Mouse (Mus musculus) testis, postnatal 10 days (tissue): ENCODE measurements around the gene Zc3h7b.

Source experiments
- DNase-seq: peaks from one replicate; pipeline ENCODE4 v3.0.0; 2021; ENCODE audit warnings: low spot score

The Zc3h7b gene

DNA sequence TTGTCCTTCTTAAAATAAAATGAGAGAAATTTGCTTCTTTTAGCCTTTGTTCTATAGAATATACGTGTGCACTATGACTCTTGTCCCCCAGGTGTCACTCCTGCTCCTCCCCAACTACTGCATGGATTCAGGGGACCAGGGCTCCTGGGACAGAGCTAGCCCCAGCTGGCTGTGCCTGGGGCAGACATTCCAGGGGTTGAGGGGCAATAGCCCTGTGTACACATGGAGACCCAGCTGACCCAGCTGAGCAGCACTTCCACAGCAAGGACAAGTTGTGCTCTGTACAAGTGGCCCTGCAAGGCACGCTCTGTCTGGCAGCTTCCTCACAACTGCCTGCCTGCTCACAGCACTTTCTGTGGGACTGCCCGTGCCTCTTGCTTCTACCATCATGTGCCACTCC, 51.4 kb downstream of the Zc3h7b start:
- DNase-seq: no peak

- no peak for DNase-seq
Observed at GRCm38 (mm10) chr15:81797861-81798260, 53.0 kb downstream of the Zc3h7b start.

GRCm38 (mm10) chr15:81798421-81798820, 53.6 kb downstream of the Zc3h7b start:
- DNase-seq: no peak

- no peak for DNase-seq
Observed at GRCm38 (mm10) chr15:81800391-81800790, 55.5 kb downstream of the Zc3h7b start.

- peak; percentile 100 for DNase-seq
Observed at GRCm38 (mm10) chr15:81802001-81802890, 57.4 kb downstream of the Zc3h7b start, which contains the start of gene Tef. Tef (plus strand) TSS chr15:81802421.

- DNase-seq: no peak
Observed at GRCm38 (mm10) chr15:81802941-81803351, 58.1 kb downstream of the Zc3h7b start.

DNA sequence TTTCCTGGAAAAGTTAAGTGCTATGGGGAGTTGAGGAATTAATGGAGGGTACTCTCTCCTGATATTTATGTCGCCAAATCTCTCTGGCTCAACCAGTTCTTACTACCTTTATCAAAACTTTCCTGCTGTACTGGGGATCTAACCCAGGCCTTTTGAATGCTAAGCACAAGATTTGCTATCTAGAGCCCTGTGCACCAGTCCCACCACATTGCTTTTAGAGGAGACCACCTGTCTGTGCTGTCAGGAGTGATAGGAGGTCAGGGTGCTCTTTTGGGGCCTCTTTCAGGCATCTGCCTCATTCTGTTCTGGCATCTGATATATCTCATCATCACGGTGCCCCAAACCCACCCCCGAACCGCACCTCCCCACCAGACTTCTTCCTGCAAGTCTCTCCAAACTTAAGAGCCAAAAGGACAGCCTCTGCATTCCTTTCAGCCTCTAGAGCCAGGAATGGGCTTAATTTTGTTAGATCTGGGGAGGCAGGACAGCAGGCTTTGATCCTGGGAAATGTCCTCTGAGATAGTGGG, 58.6 kb downstream of the Zc3h7b start:
- no peak for DNase-seq

- no peak for DNase-seq
Observed at GRCm38 (mm10) chr15:81804172-81804571, 59.3 kb downstream of the Zc3h7b start.

- DNase-seq: no peak
Observed at GRCm38 (mm10) chr15:81804883-81805282, 60.0 kb downstream of the Zc3h7b start.

DNA sequence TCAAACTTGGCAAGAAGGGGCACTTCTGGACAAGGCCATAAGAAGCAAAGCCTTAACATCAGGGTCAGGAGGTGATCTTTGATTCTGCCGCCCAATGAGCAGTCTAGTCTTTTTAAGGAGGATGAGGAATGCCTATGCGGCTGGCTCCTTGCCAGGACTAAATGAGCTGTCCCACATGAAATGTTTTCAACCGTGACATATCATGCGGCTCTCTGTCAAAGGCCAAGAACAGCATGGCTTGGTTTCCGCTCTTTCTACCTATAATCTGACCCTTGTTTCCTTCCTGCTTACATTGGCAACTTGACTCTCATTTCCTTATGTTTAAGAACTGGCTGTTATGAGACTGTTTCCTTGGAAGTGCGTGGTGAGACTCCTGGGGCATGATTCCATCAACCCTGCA, 60.8 kb downstream of the Zc3h7b start:
- no peak for DNase-seq

DNA sequence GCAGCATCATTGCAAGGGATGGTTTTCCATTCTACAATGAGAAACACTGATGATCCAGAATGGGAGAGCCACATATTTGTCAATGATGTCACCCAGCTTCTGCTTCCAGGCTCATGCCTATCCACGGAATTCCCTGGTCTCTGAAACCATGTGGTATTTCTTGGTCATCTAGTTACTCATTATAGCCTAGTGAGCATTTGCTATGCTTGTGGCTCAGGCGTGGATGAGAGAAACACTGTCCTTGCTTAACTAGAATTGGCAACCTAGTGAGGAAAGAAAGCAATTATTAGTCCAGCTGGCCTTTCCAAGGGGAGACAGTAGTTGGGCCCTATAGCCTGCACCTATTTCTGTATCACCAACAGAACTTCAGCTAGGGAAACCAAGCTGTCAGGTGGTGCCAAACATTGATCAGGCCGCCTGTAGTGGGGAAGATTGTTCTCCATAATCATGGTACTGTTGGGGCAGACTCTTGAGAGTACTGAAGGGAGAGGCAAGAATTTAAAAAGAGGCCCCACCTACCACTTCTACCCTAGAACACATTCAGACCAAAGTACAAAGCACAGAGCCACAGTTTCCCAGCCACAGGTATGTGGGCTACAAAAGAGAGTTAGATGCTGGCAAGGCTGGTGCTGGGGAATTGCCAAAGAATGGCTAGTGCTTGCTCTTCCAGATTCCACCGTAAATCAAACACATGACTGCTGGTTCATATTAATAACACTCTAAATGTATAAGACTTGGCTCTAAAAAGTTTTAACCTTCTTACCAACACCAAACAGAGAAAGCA, 62.0 kb downstream of the Zc3h7b start:
- DNase-seq: no peak

GRCm38 (mm10) chr15:81808799-81809198, 63.9 kb downstream of the Zc3h7b start:
- DNase-seq: no peak

GRCm38 (mm10) chr15:81809550-81809949, 64.7 kb downstream of the Zc3h7b start:
- DNase-seq: no peak

- peak; percentile 91 for DNase-seq
Observed at GRCm38 (mm10) chr15:81810150-81810549, 65.3 kb downstream of the Zc3h7b start.

DNA sequence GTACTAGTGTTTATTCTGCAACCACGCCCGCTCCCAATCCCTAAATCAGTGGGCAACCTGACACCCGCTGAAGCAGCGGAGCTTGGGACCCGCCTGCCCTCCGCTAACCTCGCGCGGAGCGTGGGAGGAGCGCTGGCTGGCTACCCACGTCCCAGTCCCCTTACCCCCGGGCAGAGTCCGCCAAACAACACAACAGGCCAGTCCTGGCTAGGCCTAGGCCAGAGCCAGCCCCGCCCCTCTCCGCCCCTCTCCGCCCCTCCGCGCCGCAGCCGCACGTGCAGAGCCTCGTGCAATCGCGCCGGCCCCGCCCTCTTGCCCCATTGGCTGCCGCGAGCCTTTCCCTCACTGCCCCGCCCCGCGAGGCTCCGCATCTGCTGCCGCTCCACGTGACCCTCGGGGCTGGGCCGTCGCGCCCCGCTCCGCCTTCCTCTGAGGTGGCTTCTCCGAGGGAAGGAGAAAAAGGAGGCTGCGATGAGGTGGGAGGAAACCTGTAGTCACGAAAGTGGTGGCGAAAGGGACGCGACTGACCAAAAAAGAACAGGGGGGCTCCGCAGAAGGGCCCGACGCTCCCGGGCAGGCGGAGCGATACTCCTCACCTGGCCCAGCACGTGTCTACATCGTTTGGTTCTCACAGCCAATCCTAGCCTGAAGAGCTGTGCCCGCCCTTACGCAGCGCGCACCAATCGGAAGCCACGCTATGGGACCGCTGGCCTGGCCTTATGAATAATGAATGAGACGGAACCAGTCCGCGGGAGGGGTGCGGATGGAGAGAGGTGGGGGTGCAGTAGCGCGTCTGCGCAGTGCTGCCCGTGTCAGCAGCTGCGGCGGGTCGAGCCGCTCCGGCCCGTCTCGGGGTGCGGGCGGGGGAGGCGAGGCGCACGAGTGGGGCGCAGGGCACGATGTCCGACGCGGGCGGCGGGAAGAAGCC, 66.1 kb downstream of the Zc3h7b start:
- DNase-seq: peak; percentile 100

DNA sequence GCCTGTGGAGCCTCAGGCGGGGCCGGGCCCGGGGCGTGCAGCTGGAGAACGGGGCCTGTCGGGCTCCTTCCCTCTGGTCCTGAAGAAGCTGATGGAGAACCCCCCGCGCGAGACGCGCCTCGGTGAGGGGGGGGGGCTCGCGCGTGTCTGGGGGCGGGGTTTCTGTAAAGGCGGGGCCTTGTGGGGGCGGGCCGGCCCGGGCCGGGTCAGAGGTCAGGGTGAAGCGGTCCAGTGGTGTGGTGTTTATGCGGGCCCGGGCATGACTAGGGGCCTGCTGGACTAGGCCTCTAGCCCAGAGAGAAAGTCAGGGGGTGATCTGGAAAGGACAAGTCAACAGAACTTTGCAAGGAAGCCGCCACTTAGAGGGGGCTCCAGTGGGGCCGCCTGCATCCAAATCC, 66.7 kb downstream of the Zc3h7b start:
- peak; percentile 85 for DNase-seq

DNA sequence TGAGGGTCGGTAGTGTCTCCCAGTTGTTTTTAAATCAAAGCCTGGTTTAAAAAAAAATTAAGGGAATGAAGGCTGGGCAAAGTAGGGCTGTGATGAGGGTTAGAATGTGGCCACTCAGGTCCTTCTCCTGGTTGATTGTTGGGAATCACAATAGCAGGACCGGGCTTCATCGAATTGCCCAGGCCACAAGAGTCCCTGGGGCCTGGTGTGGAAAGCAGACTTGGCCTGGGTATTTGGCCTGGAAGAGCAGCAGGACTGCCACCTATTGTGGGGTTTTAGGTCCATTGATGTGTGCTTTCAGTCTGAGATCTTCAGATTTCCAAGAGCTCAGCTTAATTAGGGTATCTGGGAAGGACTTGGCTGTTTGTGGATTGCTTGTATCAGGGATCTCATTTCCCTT, 67.4 kb downstream of the Zc3h7b start:
- DNase-seq: no peak

DNA sequence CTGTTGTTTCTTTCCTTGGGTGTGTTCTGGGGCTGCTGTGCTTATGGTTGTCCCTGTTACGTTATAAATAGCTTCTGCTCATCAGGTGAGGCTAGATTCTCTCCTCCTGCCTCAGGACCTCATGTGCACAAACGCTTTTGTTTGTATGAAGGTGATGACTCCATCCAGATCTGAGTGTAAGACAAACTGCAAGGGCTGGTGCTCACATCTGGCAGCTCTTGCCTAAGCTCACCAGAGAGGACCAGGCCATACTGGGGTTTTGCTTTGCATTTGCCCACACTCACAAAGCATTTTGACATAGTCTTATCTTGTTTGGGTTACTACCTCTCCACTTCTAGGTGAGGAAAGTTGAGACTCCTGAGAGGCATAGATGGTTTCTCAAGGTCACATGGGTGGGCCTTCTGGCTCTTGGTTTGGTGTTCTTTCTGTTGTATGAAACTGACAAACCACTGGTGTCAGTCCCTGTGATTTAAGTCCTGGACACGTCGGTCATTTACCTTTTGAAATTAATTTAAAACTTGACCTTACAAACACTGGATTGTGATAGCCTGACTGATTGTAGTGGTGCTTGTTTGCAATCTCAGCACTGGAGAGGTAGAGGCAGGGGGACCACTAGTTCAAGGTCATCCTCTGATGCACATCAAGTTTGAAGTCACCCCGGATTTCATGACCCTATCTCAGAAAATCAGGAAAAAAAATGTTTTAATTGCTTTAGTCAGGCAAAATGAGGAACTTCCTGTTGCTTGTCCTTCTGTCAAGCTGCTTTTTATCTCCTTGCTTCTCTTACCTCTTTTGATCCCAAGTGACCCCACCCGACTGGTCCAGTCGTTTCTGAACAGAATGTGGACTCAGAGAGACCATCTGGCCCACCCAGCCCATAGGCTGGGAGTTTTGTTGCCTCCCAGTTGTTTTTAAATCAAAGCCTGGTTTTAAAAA, 68.1 kb downstream of the Zc3h7b start:
- DNase-seq: no peak

DNA sequence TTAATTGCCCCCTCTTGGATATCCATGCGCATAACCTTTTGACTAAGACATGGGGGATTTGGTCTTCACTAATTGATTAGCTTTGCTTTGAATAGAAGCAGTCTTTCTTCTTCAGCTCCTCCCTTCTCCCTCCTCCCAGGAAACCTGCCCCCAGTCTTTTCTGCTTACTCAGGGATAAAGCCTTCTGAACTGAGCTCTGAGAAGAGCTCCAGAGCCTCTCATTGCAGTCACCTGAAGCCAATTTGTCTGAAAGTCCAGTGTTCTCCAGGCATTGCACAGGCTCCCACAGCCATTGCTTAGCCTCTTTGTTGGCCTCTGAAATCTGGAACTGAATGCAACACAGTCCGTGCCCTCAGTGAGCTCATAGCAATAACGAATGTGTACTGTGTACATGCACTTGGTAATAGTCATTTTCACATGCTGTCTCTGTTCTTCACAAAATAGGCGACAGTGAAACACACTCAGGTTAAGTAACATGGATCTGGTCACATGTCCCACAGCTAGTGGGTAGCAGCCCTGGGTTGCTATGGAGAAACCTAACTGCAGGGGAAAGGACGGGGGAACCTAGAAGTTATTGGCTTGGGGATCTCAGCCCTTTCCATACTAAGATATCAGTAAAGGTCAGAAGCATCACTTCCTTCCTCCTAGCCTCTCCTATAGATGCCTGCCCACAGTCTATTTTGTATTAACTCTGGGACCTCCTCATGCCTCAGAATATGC, 69.3 kb downstream of the Zc3h7b start:
- DNase-seq: no peak
